Mouse (Mus musculus) intestine, embryonic 15.5 days (tissue): Measurements from ENCODE around the gene Crmp1. TPM values are rescaled to one million over a fixed set of nuclear protein-coding genes. Genes with fewer than 3 reads are reported as not detected.

Experiments used
- ATAC-seq: fragments of 200-750 bp; cut with Nextera tagmentation; 2 replicates; pipeline ENCODE4 v1.8.0; 2017; ENCODE audit warnings: moderate TSS enrichment, moderate library complexity
- H3K27ac ChIP-seq: fragments of 300-500 bp; sonication (generic); 2 replicates; pipeline ENCODE4 v1.5.1; 2015; ENCODE audit warnings: mild to moderate bottlenecking, inconsistent platforms
- H3K27me3 ChIP-seq: fragments of 300-500 bp; sonication (generic); replicated peaks from 2 replicates; pipeline ENCODE4 v1.6.1; 2015; ENCODE audit warnings: inconsistent platforms
- H3K36me3 ChIP-seq: fragments of 300-500 bp; sonication (generic); 2 replicates; pipeline ENCODE4 v1.6.1; 2015; ENCODE audit warnings: inconsistent platforms
- H3K4me1 ChIP-seq: fragments of 300-500 bp; sonication (generic); replicated peaks from 2 replicates; pipeline ENCODE4 v1.6.1; 2015; ENCODE audit warnings: inconsistent platforms
- H3K4me2 ChIP-seq: fragments of 300-500 bp; sonication (generic); replicated peaks from 2 replicates; pipeline ENCODE4 v1.6.1; 2015; ENCODE audit warnings: mild to moderate bottlenecking, inconsistent platforms
- H3K4me3 ChIP-seq: fragments of 300-500 bp; sonication (generic); replicated peaks from 2 replicates; pipeline ENCODE4 v1.5.1; 2015; ENCODE audit warnings: inconsistent platforms
- H3K9ac ChIP-seq: fragments of 300-500 bp; sonication (generic); 2 replicates; pipeline ENCODE4 v1.6.1; 2015; ENCODE audit warnings: inconsistent platforms
- H3K9me3 ChIP-seq: fragments of 300-500 bp; sonication (generic); 2 replicates; pipeline ENCODE4 v1.6.1; 2016; ENCODE audit warnings: inconsistent platforms
- WGBS: fragments of 180-500 bp; shearing (Covaris S2); methylation state at CpG from one replicate; pipeline ENCODE4 v1.1.7; 2015; 5-methylcytosine and 5-hydroxymethylcytosine counted together
- polyA plus RNA-seq: library from polyadenylated mRNA; unstranded; fragments of >200 nt; fragmentation: Nextera tagmentation; extraction: Ambion mirVana; gene quantifications from 2 replicates; pipeline ENCODE4 v1.2.1, GENCODE M21; 2015

Gene Crmp1
- 32.2 and 33.6 TPM in 2 replicates for polyA plus RNA-seq

- Histone ChIP-seq H3K27me3 (peaks cover 68% of the 10 kb centered on the region), H3K4me2 (peak within 1 kb of the TSS; percentile 82)
- WGBS, result 1% methylated on average over 47 of the region's 56 CpGs
These were observed at the start of gene Crmp1 for GRCm38 (mm10) chr5:37241651-37242151. Crmp1 (plus strand) TSS chr5:37241940.

GRCm38 (mm10) chr5:37196196-37196595 is 45.5 kb upstream of the Crmp1 start:
- no peaks in the 10 kb centered on the region for H3K36me3 ChIP-seq
- no peak for ATAC-seq
- no peaks in the 10 kb centered on the region for H3K27me3 ChIP-seq
- H3K4me2 ChIP-seq, result no peak overlapping the region
- peaks cover 16% of the 10 kb centered on the region for H3K4me1 ChIP-seq
- no peak overlapping the region for H3K9ac ChIP-seq
- no peak overlapping the region for H3K27ac ChIP-seq
- WGBS, result 85% methylated on average over 8 of the region's 8 CpGs
- H3K9me3 ChIP-seq, result no peaks in the 10 kb centered on the region
- H3K4me3 ChIP-seq, result no peak overlapping the region

More at GRCm38 (mm10) chr5:37241651-37242151, at the start of gene Crmp1:
- peaks cover 15% of the 10 kb centered on the region for H3K4me1 ChIP-seq
- H3K9me3 ChIP-seq, result no peaks in the 10 kb centered on the region
- H3K9ac ChIP-seq, result no peak within 1 kb of the TSS
- ATAC-seq, result peak; percentile 80
- no peaks in the 10 kb centered on the region for H3K36me3 ChIP-seq
- peak within 1 kb of the TSS; percentile 38 for H3K4me3 ChIP-seq
- H3K27ac ChIP-seq, result no peak within 1 kb of the TSS

- no peak; the same call in 1 of the 2 replicates for ATAC-seq
- H3K4me2 ChIP-seq, result no peak overlapping the region
- WGBS, result 17% methylated on average over 10 of the region's 10 CpGs
These were observed 45.0 kb upstream of the Crmp1 start for GRCm38 (mm10) chr5:37196666-37197250.

GRCm38 (mm10) chr5:37197423-37197822 is 44.3 kb upstream of the Crmp1 start:
- H3K9ac ChIP-seq, result no peak overlapping the region
- 70% methylated on average over 3 of the region's 3 CpGs for WGBS
- ATAC-seq, result no peak

More at GRCm38 (mm10) chr5:37196666-37197250, 45.0 kb upstream of the Crmp1 start:
- H3K4me1 ChIP-seq, result peaks cover 16% of the 10 kb centered on the region
- no peak overlapping the region for H3K27ac ChIP-seq
- H3K36me3 ChIP-seq, result no peaks in the 10 kb centered on the region
- no peak overlapping the region for H3K9ac ChIP-seq
- H3K9me3 ChIP-seq, result no peaks in the 10 kb centered on the region
- no peak overlapping the region for H3K4me3 ChIP-seq
- H3K27me3 ChIP-seq, result no peaks in the 10 kb centered on the region

GRCm38 (mm10) chr5:37198011-37198688 is 43.6 kb upstream of the Crmp1 start:
- Histone ChIP-seq H3K4me2 (no peak overlapping the region), H3K4me3 (no peak overlapping the region), H3K4me1 (peaks cover 16% of the 10 kb centered on the region), H3K27ac (no peak overlapping the region), H3K36me3 (no peaks in the 10 kb centered on the region), H3K9ac (no peak overlapping the region), H3K9me3 (no peaks in the 10 kb centered on the region), H3K27me3 (no peaks in the 10 kb centered on the region)
- ATAC-seq, result peak; percentile 39; the same call in 1 of the 2 replicates
- 30% methylated on average over 2 of the region's 2 CpGs for WGBS

More at GRCm38 (mm10) chr5:37197423-37197822, 44.3 kb upstream of the Crmp1 start:
- no peak overlapping the region for H3K27ac ChIP-seq
- peaks cover 16% of the 10 kb centered on the region for H3K4me1 ChIP-seq
- no peaks in the 10 kb centered on the region for H3K27me3 ChIP-seq
- H3K4me3 ChIP-seq, result no peak overlapping the region
- no peak overlapping the region for H3K4me2 ChIP-seq
- no peaks in the 10 kb centered on the region for H3K36me3 ChIP-seq
- H3K9me3 ChIP-seq, result no peaks in the 10 kb centered on the region

- 20% methylated on average over 1 of the region's 1 CpGs for WGBS
- Histone ChIP-seq H3K4me2 (no peak overlapping the region), H3K36me3 (no peaks in the 10 kb centered on the region), H3K9me3 (no peaks in the 10 kb centered on the region), H3K9ac (no peak overlapping the region), H3K4me3 (no peak overlapping the region), H3K27ac (no peak overlapping the region), H3K27me3 (no peaks in the 10 kb centered on the region), H3K4me1 (peaks cover 8% of the 10 kb centered on the region)
- no peak for ATAC-seq
These were observed 39.5 kb upstream of the Crmp1 start for GRCm38 (mm10) chr5:37202285-37202684.

GRCm38 (mm10) chr5:37204886-37205285 is 36.9 kb upstream of the Crmp1 start:
- no peak overlapping the region for H3K4me3 ChIP-seq
- no peak for ATAC-seq

GRCm38 (mm10) chr5:37205420-37205819 is 36.3 kb upstream of the Crmp1 start:
- 72% methylated on average over 1 of the region's 1 CpGs for WGBS
- no peak overlapping the region for H3K27ac ChIP-seq
- H3K9ac ChIP-seq, result no peak overlapping the region
- H3K4me2 ChIP-seq, result no peak overlapping the region
- no peaks in the 10 kb centered on the region for H3K36me3 ChIP-seq
- H3K9me3 ChIP-seq, result no peaks in the 10 kb centered on the region
- no peaks in the 10 kb centered on the region for H3K4me1 ChIP-seq
- no peak overlapping the region for H3K4me3 ChIP-seq
- ATAC-seq, result no peak
- H3K27me3 ChIP-seq, result no peaks in the 10 kb centered on the region

More at GRCm38 (mm10) chr5:37204886-37205285, 36.9 kb upstream of the Crmp1 start:
- no peak overlapping the region for H3K27ac ChIP-seq
- no peaks in the 10 kb centered on the region for H3K4me1 ChIP-seq
- H3K4me2 ChIP-seq, result no peak overlapping the region
- H3K9me3 ChIP-seq, result no peaks in the 10 kb centered on the region
- 76% methylated on average over 7 of the region's 7 CpGs for WGBS
- no peak overlapping the region for H3K9ac ChIP-seq
- H3K36me3 ChIP-seq, result no peaks in the 10 kb centered on the region
- no peaks in the 10 kb centered on the region for H3K27me3 ChIP-seq

GRCm38 (mm10) chr5:37206364-37206763 is 35.4 kb upstream of the Crmp1 start:
- H3K4me2 ChIP-seq, result no peak overlapping the region
- no peaks in the 10 kb centered on the region for H3K27me3 ChIP-seq
- H3K9ac ChIP-seq, result no peak overlapping the region
- no peaks in the 10 kb centered on the region for H3K9me3 ChIP-seq
- no peaks in the 10 kb centered on the region for H3K4me1 ChIP-seq
- WGBS, result 70% methylated on average over 2 of the region's 2 CpGs
- no peak overlapping the region for H3K27ac ChIP-seq
- no peaks in the 10 kb centered on the region for H3K36me3 ChIP-seq
- ATAC-seq, result no peak
- no peak overlapping the region for H3K4me3 ChIP-seq

GRCm38 (mm10) chr5:37212938-37213708 is 28.6 kb upstream of the Crmp1 start:
- Histone ChIP-seq H3K9ac (no peak overlapping the region), H3K36me3 (no peaks in the 10 kb centered on the region), H3K4me2 (no peak overlapping the region), H3K9me3 (no peaks in the 10 kb centered on the region), H3K27ac (no peak overlapping the region), H3K27me3 (no peaks in the 10 kb centered on the region), H3K4me3 (no peak overlapping the region), H3K4me1 (no peaks in the 10 kb centered on the region)
- no peak for ATAC-seq
- 85% methylated on average over 9 of the region's 9 CpGs for WGBS

- H3K4me3 ChIP-seq, result no peak overlapping the region
- WGBS, result 68% methylated on average over 4 of the region's 4 CpGs
- no peaks in the 10 kb centered on the region for H3K9me3 ChIP-seq
- no peaks in the 10 kb centered on the region for H3K4me1 ChIP-seq
- no peaks in the 10 kb centered on the region for H3K36me3 ChIP-seq
- no peaks in the 10 kb centered on the region for H3K27me3 ChIP-seq
- no peak overlapping the region for H3K27ac ChIP-seq
- no peak overlapping the region for H3K9ac ChIP-seq
- no peak overlapping the region for H3K4me2 ChIP-seq
- ATAC-seq, result no peak
These were observed 28.0 kb upstream of the Crmp1 start for GRCm38 (mm10) chr5:37213709-37214103.

GRCm38 (mm10) chr5:37214614-37215013 is 27.1 kb upstream of the Crmp1 start:
- Histone ChIP-seq H3K4me2 (no peak overlapping the region), H3K27me3 (no peaks in the 10 kb centered on the region), H3K9ac (no peak overlapping the region), H3K27ac (no peak overlapping the region), H3K36me3 (no peaks in the 10 kb centered on the region), H3K4me1 (no peaks in the 10 kb centered on the region), H3K9me3 (no peaks in the 10 kb centered on the region), H3K4me3 (no peak overlapping the region)
- no peak for ATAC-seq
- 88% methylated on average over 6 of the region's 6 CpGs for WGBS
